Mouse (Mus musculus) midbrain, embryonic 10.5 days (tissue): ENCODE measurements at regions not wholly inside any gene's neighbourhood (a gene's known extent, or its start where the extent isn't known, plus 50 kb on each side); places are given as distances from the start of the nearest gene placed in this dataset.

Source experiments
- DNase-seq: peaks from one replicate; pipeline ENCODE4 v3.0.0-alpha.2; 2017; ENCODE audit warnings: low spot score
- H3K27ac ChIP-seq: fragments of 300-500 bp; sonication (generic); replicated peaks from 2 replicates; pipeline ENCODE4 v1.5.1; 2016; ENCODE audit warnings: mild to moderate bottlenecking
- H3K27me3 ChIP-seq: fragments of 300-500 bp; sonication (generic); 2 replicates; pipeline ENCODE4 v1.6.1; 2016; ENCODE audit warnings: low read depth, mild to moderate bottlenecking; ENCODE audit not compliant: poor library complexity, severe bottlenecking
- H3K36me3 ChIP-seq: fragments of 300-500 bp; sonication (generic); 2 replicates; pipeline ENCODE4 v1.6.1; 2016; ENCODE audit warnings: mild to moderate bottlenecking, moderate library complexity
- H3K4me1 ChIP-seq: fragments of 300-500 bp; sonication (generic); 2 replicates; pipeline ENCODE4 v1.6.1; 2016
- H3K4me3 ChIP-seq: fragments of 300-500 bp; sonication (generic); 2 replicates; pipeline ENCODE4 v1.5.1; 2016; ENCODE audit warnings: mild to moderate bottlenecking, moderate library complexity
- H3K9me3 ChIP-seq: fragments of 300-500 bp; sonication (generic); replicated peaks from 2 replicates; pipeline ENCODE4 v1.6.1; 2016; ENCODE audit warnings: mild to moderate bottlenecking
- WGBS: fragments of 180-500 bp; shearing (Covaris S2); methylation state at CpG from one replicate; pipeline ENCODE4 v1.1.7; 2016; 5-methylcytosine and 5-hydroxymethylcytosine counted together

GRCm38 (mm10) chr2:64706646-64707177 is 318.1 kb downstream of the Grb14 start:
- Histone ChIP-seq H3K36me3 (no peaks in the 10 kb centered on the region), H3K27me3 (no peaks in the 10 kb centered on the region), H3K9me3 (no peaks in the 10 kb centered on the region), H3K4me3 (no peak overlapping the region), H3K27ac (no peak overlapping the region), H3K4me1 (no peaks in the 10 kb centered on the region)
- no peak for DNase-seq
- 97% methylated on average over 1 of the region's 1 CpGs for WGBS

- Histone ChIP-seq H3K36me3 (no peaks in the 10 kb centered on the region), H3K9me3 (no peaks in the 10 kb centered on the region), H3K4me1 (no peaks in the 10 kb centered on the region), H3K4me3 (no peak overlapping the region), H3K27me3 (no peaks in the 10 kb centered on the region), H3K27ac (no peak overlapping the region)
- DNase-seq: no peak
- 79% methylated on average over 1 of the region's 1 CpGs for WGBS
Measured at GRCm38 (mm10) chr2:64695974-64696373, 328.8 kb downstream of the Grb14 start.

GRCm38 (mm10) chr2:64691444-64691843 is 333.3 kb downstream of the Grb14 start:
- 95% methylated on average over 1 of the region's 1 CpGs for WGBS
- H3K9me3 ChIP-seq: no peaks in the 10 kb centered on the region
- no peak for DNase-seq

GRCm38 (mm10) chr2:64690996-64691395 is 333.8 kb downstream of the Grb14 start:
- Histone ChIP-seq H3K4me1 (0 out of 2 replicates have a peak, but pooled peaks cover 5% of the 10 kb centered on the region), H3K36me3 (no peaks in the 10 kb centered on the region), H3K4me3 (no peak overlapping the region), H3K9me3 (no peaks in the 10 kb centered on the region), H3K27ac (no peak overlapping the region), H3K27me3 (no peaks in the 10 kb centered on the region)
- no peak for DNase-seq
- WGBS: 84% methylated on average over 3 of the region's 3 CpGs

More at GRCm38 (mm10) chr2:64691444-64691843, 333.3 kb downstream of the Grb14 start:
- no peak overlapping the region for H3K4me3 ChIP-seq
- H3K4me1 ChIP-seq: 0 out of 2 replicates have a peak, but pooled peaks cover 5% of the 10 kb centered on the region
- no peaks in the 10 kb centered on the region for H3K27me3 ChIP-seq
- H3K36me3 ChIP-seq: no peaks in the 10 kb centered on the region
- no peak overlapping the region for H3K27ac ChIP-seq

- H3K27ac ChIP-seq: no peak overlapping the region
- H3K4me1 ChIP-seq: 0 out of 2 replicates have a peak, but pooled peaks cover 5% of the 10 kb centered on the region
- H3K27me3 ChIP-seq: no peaks in the 10 kb centered on the region
- WGBS: 86% methylated on average over 8 of the region's 8 CpGs
- no peaks in the 10 kb centered on the region for H3K36me3 ChIP-seq
- no peak for DNase-seq
- no peaks in the 10 kb centered on the region for H3K9me3 ChIP-seq
- no peak overlapping the region for H3K4me3 ChIP-seq
Measured at GRCm38 (mm10) chr2:64686781-64687180, 338.0 kb downstream of the Grb14 start.

GRCm38 (mm10) chr2:64649614-64650013 is 375.2 kb downstream of the Grb14 start:
- Histone ChIP-seq H3K4me3 (no peak overlapping the region), H3K9me3 (no peaks in the 10 kb centered on the region), H3K4me1 (no peaks in the 10 kb centered on the region), H3K27ac (no peak overlapping the region), H3K36me3 (no peaks in the 10 kb centered on the region), H3K27me3 (no peaks in the 10 kb centered on the region)
- 84% methylated on average over 1 of the region's 1 CpGs for WGBS
- no peak for DNase-seq

GRCm38 (mm10) chr2:64616931-64617330 is 407.9 kb downstream of the Grb14 start:
- Histone ChIP-seq H3K36me3 (no peaks in the 10 kb centered on the region), H3K27me3 (no peaks in the 10 kb centered on the region), H3K4me1 (no peaks in the 10 kb centered on the region), H3K27ac (no peak overlapping the region), H3K4me3 (no peak overlapping the region), H3K9me3 (no peaks in the 10 kb centered on the region)
- 88% methylated on average over 2 of the region's 2 CpGs for WGBS
- DNase-seq: no peak

- 98% methylated on average over 1 of the region's 1 CpGs for WGBS
- no peaks in the 10 kb centered on the region for H3K27me3 ChIP-seq
- H3K27ac ChIP-seq: no peak overlapping the region
- H3K36me3 ChIP-seq: no peaks in the 10 kb centered on the region
- H3K4me3 ChIP-seq: no peak overlapping the region
- no peaks in the 10 kb centered on the region for H3K4me1 ChIP-seq
- DNase-seq: no peak
- H3K9me3 ChIP-seq: no peaks in the 10 kb centered on the region
Measured at GRCm38 (mm10) chr2:64606864-64607263, 417.9 kb downstream of the Grb14 start.

- H3K36me3 ChIP-seq: no peaks in the 10 kb centered on the region
- no peaks in the 10 kb centered on the region for H3K4me1 ChIP-seq
- no peak overlapping the region for H3K27ac ChIP-seq
- H3K4me3 ChIP-seq: no peak overlapping the region
- whole genome bisulfite sequencing: 77% methylated on average over 3 of the region's 3 CpGs
- no peaks in the 10 kb centered on the region for H3K27me3 ChIP-seq
- H3K9me3 ChIP-seq: no peaks in the 10 kb centered on the region
- DNase-seq: no peak
Measured at GRCm38 (mm10) chr2:64582258-64582657, 442.5 kb downstream of the Grb14 start.

GRCm38 (mm10) chr2:64536032-64536431 is 438.2 kb upstream of the Fign start:
- Histone ChIP-seq H3K36me3 (no peaks in the 10 kb centered on the region), H3K27me3 (no peaks in the 10 kb centered on the region)

GRCm38 (mm10) chr2:64535351-64535851 is 437.6 kb upstream of the Fign start:
- H3K27me3 ChIP-seq: no peaks in the 10 kb centered on the region
- no peak overlapping the region for H3K27ac ChIP-seq
- no peak for DNase-seq
- no peaks in the 10 kb centered on the region for H3K4me1 ChIP-seq
- WGBS: 55% methylated on average over 5 of the region's 5 CpGs
- no peaks in the 10 kb centered on the region for H3K36me3 ChIP-seq
- H3K4me3 ChIP-seq: no peak overlapping the region
- H3K9me3 ChIP-seq: no peaks in the 10 kb centered on the region

More at GRCm38 (mm10) chr2:64536032-64536431, 438.2 kb upstream of the Fign start:
- Histone ChIP-seq H3K9me3 (no peaks in the 10 kb centered on the region), H3K4me1 (no peaks in the 10 kb centered on the region), H3K4me3 (no peak overlapping the region), H3K27ac (no peak overlapping the region)
- WGBS: 94% methylated on average over 5 of the region's 5 CpGs
- no peak for DNase-seq

- no peaks in the 10 kb centered on the region for H3K36me3 ChIP-seq
- DNase-seq: no peak
- no peaks in the 10 kb centered on the region for H3K27me3 ChIP-seq
- no peaks in the 10 kb centered on the region for H3K9me3 ChIP-seq
- WGBS: 94% methylated on average over 13 of the region's 13 CpGs
- no peak overlapping the region for H3K27ac ChIP-seq
- H3K4me3 ChIP-seq: no peak overlapping the region
- no peaks in the 10 kb centered on the region for H3K4me1 ChIP-seq
Measured at GRCm38 (mm10) chr2:64534869-64535268, 437.0 kb upstream of the Fign start.

- Histone ChIP-seq H3K4me3 (no peak overlapping the region), H3K9me3 (no peaks in the 10 kb centered on the region; the same call in 1 of the 2 replicates), H3K27me3 (no peaks in the 10 kb centered on the region), H3K4me1 (no peaks in the 10 kb centered on the region), H3K27ac (no peak overlapping the region), H3K36me3 (no peaks in the 10 kb centered on the region)
- DNase-seq: no peak
- WGBS: 72% methylated on average over 2 of the region's 2 CpGs
Measured at GRCm38 (mm10) chr2:64534344-64534743, 436.5 kb upstream of the Fign start.
